Mouse (Mus musculus) urinary bladder, adult 18-20 months (tissue): ENCODE measurements around the gene Tsc22d1.

Experiments
- DNase-seq, 2 experiments: peaks; one replicate each; pipeline ENCODE4 v3.0.0; 2022; ENCODE audit warnings: low spot score in 2 of 2, mixed read lengths in 2 of 2

Gene Tsc22d1

GRCm38 (mm10) chr14:76442160-76442559 lies 27.4 kb downstream of the Tsc22d1 start:
- no peak for DNase-seq

GRCm38 (mm10) chr14:76448987-76449386 lies 34.2 kb downstream of the Tsc22d1 start:
- no peak for DNase-seq

- DNase-seq, result no peak
Observed at GRCm38 (mm10) chr14:76451011-76451410, 36.2 kb downstream of the Tsc22d1 start.

- no peak for DNase-seq
Observed at GRCm38 (mm10) chr14:76452751-76453360, 38.1 kb downstream of the Tsc22d1 start.

- no peak for DNase-seq
Observed at GRCm38 (mm10) chr14:76454673-76455072, 39.9 kb downstream of the Tsc22d1 start.

- no peak for DNase-seq
Observed at GRCm38 (mm10) chr14:76455159-76455558, 40.4 kb downstream of the Tsc22d1 start.

- DNase-seq, result no peak
Observed at GRCm38 (mm10) chr14:76457696-76458095, 42.9 kb downstream of the Tsc22d1 start.

GRCm38 (mm10) chr14:76460181-76460580 lies 45.4 kb downstream of the Tsc22d1 start:
- no peak for DNase-seq

- no peak for DNase-seq
Observed at GRCm38 (mm10) chr14:76461182-76461775, 46.5 kb downstream of the Tsc22d1 start.

- DNase-seq, result no peak
Observed at GRCm38 (mm10) chr14:76463414-76464098, 48.8 kb downstream of the Tsc22d1 start.

- DNase-seq, result no peak
Observed at GRCm38 (mm10) chr14:76464967-76465366, 50.2 kb downstream of the Tsc22d1 start.

GRCm38 (mm10) chr14:76466641-76467323 lies 52.0 kb downstream of the Tsc22d1 start:
- DNase-seq, result peak; percentile 27 to 31

- no peak for DNase-seq
Observed at GRCm38 (mm10) chr14:76467932-76468331, 53.2 kb downstream of the Tsc22d1 start.

- DNase-seq, result no peak
Observed at GRCm38 (mm10) chr14:76471301-76471700, 56.5 kb downstream of the Tsc22d1 start.

- DNase-seq, result no peak
Observed at GRCm38 (mm10) chr14:76472487-76472886, 57.7 kb downstream of the Tsc22d1 start.

- DNase-seq, result peak in 1 of 2 experiments; percentile 24
Observed at GRCm38 (mm10) chr14:76473404-76473803, 58.6 kb downstream of the Tsc22d1 start.

GRCm38 (mm10) chr14:76474165-76474564 lies 59.4 kb downstream of the Tsc22d1 start:
- DNase-seq, result no peak

- DNase-seq, result no peak
Observed at GRCm38 (mm10) chr14:76476770-76477169, 62.0 kb downstream of the Tsc22d1 start.

GRCm38 (mm10) chr14:76478076-76478475 lies 63.3 kb downstream of the Tsc22d1 start:
- DNase-seq, result no peak

GRCm38 (mm10) chr14:76478616-76479015 lies 63.9 kb downstream of the Tsc22d1 start:
- no peak for DNase-seq

GRCm38 (mm10) chr14:76479867-76480266 lies 65.1 kb downstream of the Tsc22d1 start:
- DNase-seq, result no peak

- DNase-seq, result no peak
Observed at GRCm38 (mm10) chr14:76480507-76480906, 65.7 kb downstream of the Tsc22d1 start.
